Mouse (Mus musculus): ENCODE measurements around the gene Hap1. TPM values are rescaled to one million over a fixed set of nuclear protein-coding genes. Genes with fewer than 3 reads are reported as not detected.

The Hap1 gene
- total RNA-seq (2012; rRNA removed) (6.6 and 10.9 TPM in 2 replicates), polyA plus RNA-seq (2012; ENCODE audit: insufficient read depth in 1 of 2, insufficient read length in 2 of 2, low read depth in 1 of 2, low replicate concordance in 2 of 2, missing spikeins in 1 of 2) (10 to 100 TPM in 1 of 2 experiments, not detected in 1; 34.8 TPM)

- peak; percentile 91 for DNase-seq (ENCODE audit: low read depth, low spot score)
- TF ChIP-seq CTCF (IDR thresholded peaks at IDR 0.05 in 2 of 3, conservative IDR thresholded peaks at IDR 0.05 in 1 of 3; ENCODE audit: control insufficient read depth in 1 of 3, insufficient read depth in 1 of 3, low read depth in 2 of 3, low read length in 3 of 3, poor library complexity in 1 of 3, severe bottlenecking in 1 of 3) = no peak
- no peak for TF ChIP-seq JUND (IDR thresholded peaks at IDR 0.05; ENCODE audit: low read depth, low read length)
- TF ChIP-seq ELF1 (IDR thresholded peaks at IDR 0.05; ENCODE audit: low read depth, low read length) = no peak
- TF ChIP-seq TBP (IDR thresholded peaks at IDR 0.05; ENCODE audit: low read depth, low read length) = peak; percentile 72
- TF ChIP-seq E2F4 (IDR thresholded peaks at IDR 0.05; ENCODE audit: borderline replicate concordance, low read depth, low read length) = no peak
- peak; percentile 68; the same call in 1 of the 2 replicates for TF ChIP-seq SIN3A (IDR thresholded peaks at IDR 0.05; ENCODE audit: low read length)
- TF ChIP-seq TCF12 (IDR thresholded peaks at IDR 0.05; ENCODE audit: low read depth, low read length) = no peak; the same call in none of the 2 replicates
- peak; percentile 80 for TF ChIP-seq ZMIZ1 (IDR thresholded peaks at IDR 0.05; ENCODE audit: low read depth, low read length)
- peak; percentile 47; the same call in 1 of the 2 replicates for TF ChIP-seq POLR2AphosphoS2 (IDR thresholded peaks at IDR 0.05; ENCODE audit: low read length)
- TF ChIP-seq GABPA (IDR thresholded peaks at IDR 0.05; ENCODE audit: low read depth, low read length) = no peak
- no peak for TF ChIP-seq RAD21 (IDR thresholded peaks at IDR 0.05; ENCODE audit: low read depth, low read length)
- no peak for TF ChIP-seq MAX (IDR thresholded peaks at IDR 0.05; ENCODE audit: low read length)
- 0 out of 2 replicates have a peak, but pooled peaks have one; percentile 6 for TF ChIP-seq MYC (IDR thresholded peaks at IDR 0.05; ENCODE audit: low read depth, low read length)
- peak; percentile 61; the same call in 1 of the 2 replicates for TF ChIP-seq HCFC1 (IDR thresholded peaks at IDR 0.05; ENCODE audit: low read depth, low read length)
- no peak for TF ChIP-seq RCOR1 (IDR thresholded peaks at IDR 0.05; ENCODE audit: low read depth, low read length)
- TF ChIP-seq KAT2A (conservative IDR thresholded peaks at IDR 0.05; ENCODE audit: low read depth, low read length) = no peak; the same call in 1 of the 2 replicates
- no peak for TF ChIP-seq UBTF (IDR thresholded peaks at IDR 0.05; ENCODE audit: borderline replicate concordance, insufficient read depth, low read depth, low read length)
- peak; percentile 100 for TF ChIP-seq CHD1 (IDR thresholded peaks at IDR 0.05; ENCODE audit: low read depth, low read length)
- TF ChIP-seq CHD2 (IDR thresholded peaks at IDR 0.05; ENCODE audit: low read length) = no peak
- TF ChIP-seq ETS1 (IDR thresholded peaks at IDR 0.05; ENCODE audit: low read depth, low read length) = no peak
- TF ChIP-seq POLR2AphosphoS5 (IDR thresholded peaks at IDR 0.05; ENCODE audit: borderline replicate concordance, low read depth, low read length) = no peak
- TF ChIP-seq MAFK (IDR thresholded peaks at IDR 0.05; ENCODE audit: borderline replicate concordance, low read depth, low read length) = no peak
- TF ChIP-seq SMC3 (IDR thresholded peaks at IDR 0.05; ENCODE audit: low read depth, low read length) = no peak
- TF ChIP-seq MYB (IDR thresholded peaks at IDR 0.05; ENCODE audit: low read depth, low read length) = no peak
- no peak for TF ChIP-seq TAL1 (IDR thresholded peaks at IDR 0.05; ENCODE audit: low read length)
- no peak for TF ChIP-seq ZNF384 (IDR thresholded peaks at IDR 0.05; ENCODE audit: low read depth, low read length)
- no peak for TF ChIP-seq NRF1 (IDR thresholded peaks at IDR 0.05; ENCODE audit: insufficient read depth, low read depth, low read length, poor library complexity, severe bottlenecking)
- TF ChIP-seq MEF2A (IDR thresholded peaks at IDR 0.05; ENCODE audit: extremely low read depth, insufficient replicate concordance, low read depth, low read length, poor library complexity, severe bottlenecking) = no peak
- TF ChIP-seq MXI1 (IDR thresholded peaks at IDR 0.05; ENCODE audit: low read depth, low read length) = peak; percentile 33
- TF ChIP-seq BHLHE40 (IDR thresholded peaks at IDR 0.05; ENCODE audit: borderline replicate concordance, low read depth, low read length) = peak; percentile 59; the same call in 1 of the 2 replicates
- peak; percentile 63 to 74 for TF ChIP-seq POLR2A (IDR thresholded peaks at IDR 0.05; ENCODE audit: control insufficient read depth in 1 of 2, insufficient read depth in 1 of 2, low read depth in 1 of 2, low read length in 2 of 2, poor library complexity in 1 of 2)
- TF ChIP-seq MAZ (IDR thresholded peaks at IDR 0.05; ENCODE audit: low read depth, low read length) = peak; percentile 32; the same call in 1 of the 2 replicates
- no peak for TF ChIP-seq EP300 (IDR thresholded peaks at IDR 0.05; ENCODE audit: low read depth in 1 of 2, low read length in 2 of 2)
- peak; percentile 79 for TF ChIP-seq NELFE (IDR thresholded peaks at IDR 0.05; ENCODE audit: low read depth, low read length)
Measured at GRCm38 (mm10) chr11:100355972-100356818, at the start of gene Hap1. Gene Hap1 (minus strand): TSS chr11:100356128.

More at GRCm38 (mm10) chr11:100355972-100356818, at the start of gene Hap1:
- H3K27me3 ChIP-seq (ENCODE audit: control insufficient read depth in 1 of 2, insufficient read depth in 2 of 2, low read length in 2 of 2) = peaks cover 0 to 1% of the 10 kb centered on the region in 2 experiments; a peak in 2 of 4 replicates
- H3K9me3 ChIP-seq (replicated peaks; ENCODE audit: insufficient read depth, low read length) = no peaks in the 10 kb centered on the region
- H3K4me3 ChIP-seq (ENCODE audit: control insufficient read depth in 1 of 2, insufficient read depth in 1 of 2, low read depth in 2 of 2, low read length in 2 of 2) = peak within 1 kb of the TSS; percentile 80 to 93
- H3K79me2 ChIP-seq (ENCODE audit: control insufficient read depth, insufficient read depth, low read length, poor library complexity) = no peaks in the 10 kb centered on the region; the same call in 1 of the 2 replicates
- H3K36me3 ChIP-seq (ENCODE audit: control insufficient read depth in 1 of 2, insufficient read depth in 2 of 2, low read length in 2 of 2) = no peaks in the 10 kb centered on the region
- H3K4me1 ChIP-seq (ENCODE audit: control insufficient read depth in 1 of 2, insufficient read depth in 2 of 2, low read length in 2 of 2) = peaks cover 0 to 12% of the 10 kb centered on the region in 2 experiments; a peak in 2 of 4 replicates
- peak within 1 kb of the TSS; percentile 54 for H3K27ac ChIP-seq (ENCODE audit: control insufficient read depth, low read depth, low read length)
- peak within 1 kb of the TSS; percentile 69 for H3K9ac ChIP-seq (ENCODE audit: control insufficient read depth, low read depth, low read length, poor library complexity, severe bottlenecking)
